Mouse (Mus musculus): Measurements from ENCODE around the gene Sys1. TPM values are rescaled to one million over a fixed set of nuclear protein-coding genes. Genes with fewer than 3 reads are reported as not detected.

Gene Sys1
- polyA plus RNA-seq, 1 experiment from 2014 or later, result 88.2 TPM

GRCm38 (mm10) chr2:164445399-164446085, 11.2 kb upstream of the Sys1 start:
- 88% methylated on average over 3 of the region's 3 CpGs for WGBS
- Histone ChIP-seq H3K4me1 (replicated peaks) (peaks cover 17% of the 10 kb centered on the region), H3K4me3 (no peak overlapping the region), H3K9me3 (no peaks in the 10 kb centered on the region), H3K4me2 (no peak overlapping the region), H3K9ac (no peak overlapping the region), H3K36me3 (no peaks in the 10 kb centered on the region), H3K27ac (replicated peaks) (no peak overlapping the region), H3K27me3 (peaks cover 11% of the 10 kb centered on the region)
- ATAC-seq (ENCODE audit: low FRiP score, low read depth), result no peak

GRCm38 (mm10) chr2:164446086-164446469, 10.7 kb upstream of the Sys1 start:
- ATAC-seq (ENCODE audit: low FRiP score, low read depth), result no peak

GRCm38 (mm10) chr2:164448140-164448539, 8.6 kb upstream of the Sys1 start:
- no peak overlapping the region for H3K4me3 ChIP-seq
- H3K27ac ChIP-seq (replicated peaks), result no peak overlapping the region
- no peak overlapping the region for H3K9ac ChIP-seq
- no peaks in the 10 kb centered on the region for H3K27me3 ChIP-seq
- no peak for ATAC-seq (ENCODE audit: low FRiP score, low read depth)
- no peaks in the 10 kb centered on the region for H3K36me3 ChIP-seq
- H3K9me3 ChIP-seq, result no peaks in the 10 kb centered on the region
- H3K4me1 ChIP-seq (replicated peaks), result peaks cover 5% of the 10 kb centered on the region
- WGBS, result 82% methylated on average over 1 of the region's 1 CpGs
- no peak overlapping the region for H3K4me2 ChIP-seq

More at GRCm38 (mm10) chr2:164446086-164446469, 10.7 kb upstream of the Sys1 start:
- no peak overlapping the region for H3K9ac ChIP-seq
- H3K36me3 ChIP-seq, result no peaks in the 10 kb centered on the region
- no peak overlapping the region for H3K4me3 ChIP-seq
- WGBS, result 85% methylated on average over 3 of the region's 3 CpGs
- no peak overlapping the region for H3K4me2 ChIP-seq
- H3K27me3 ChIP-seq, result peaks cover 8% of the 10 kb centered on the region
- peaks cover 17% of the 10 kb centered on the region for H3K4me1 ChIP-seq (replicated peaks)
- H3K9me3 ChIP-seq, result no peaks in the 10 kb centered on the region
- H3K27ac ChIP-seq (replicated peaks), result no peak overlapping the region

GRCm38 (mm10) chr2:164448921-164449320, 7.8 kb upstream of the Sys1 start:
- Histone ChIP-seq H3K27ac (replicated peaks) (no peak overlapping the region), H3K9me3 (no peaks in the 10 kb centered on the region), H3K4me2 (no peak overlapping the region), H3K4me1 (replicated peaks) (no peaks in the 10 kb centered on the region), H3K9ac (no peak overlapping the region), H3K27me3 (no peaks in the 10 kb centered on the region), H3K4me3 (no peak overlapping the region), H3K36me3 (no peaks in the 10 kb centered on the region)
- no peak for ATAC-seq (ENCODE audit: low FRiP score, low read depth)
- WGBS, result 85% methylated on average over 5 of the region's 5 CpGs

GRCm38 (mm10) chr2:164449341-164450042, 7.3 kb upstream of the Sys1 start:
- 94% methylated on average over 14 of the region's 14 CpGs for WGBS
- Histone ChIP-seq H3K27ac (replicated peaks) (no peak overlapping the region), H3K4me1 (replicated peaks) (no peaks in the 10 kb centered on the region), H3K4me2 (no peak overlapping the region), H3K9ac (no peak overlapping the region), H3K27me3 (no peaks in the 10 kb centered on the region), H3K9me3 (no peaks in the 10 kb centered on the region), H3K4me3 (no peak overlapping the region), H3K36me3 (no peaks in the 10 kb centered on the region)
- no peak for ATAC-seq (ENCODE audit: low FRiP score, low read depth)

- H3K9ac ChIP-seq, result no peak overlapping the region
- ATAC-seq (ENCODE audit: low FRiP score, low read depth), result no peak
- H3K4me2 ChIP-seq, result no peak overlapping the region
- no peaks in the 10 kb centered on the region for H3K36me3 ChIP-seq
- H3K9me3 ChIP-seq, result no peaks in the 10 kb centered on the region
- H3K27me3 ChIP-seq, result no peaks in the 10 kb centered on the region
- no peaks in the 10 kb centered on the region for H3K4me1 ChIP-seq (replicated peaks)
- WGBS, result 53% methylated on average over 13 of the region's 13 CpGs
- H3K4me3 ChIP-seq, result no peak overlapping the region
- no peak overlapping the region for H3K27ac ChIP-seq (replicated peaks)
Measured at GRCm38 (mm10) chr2:164452000-164452676, 4.6 kb upstream of the Sys1 start.

GRCm38 (mm10) chr2:164453047-164453757, 3.6 kb upstream of the Sys1 start:
- Histone ChIP-seq H3K9ac (no peak overlapping the region), H3K27ac (replicated peaks) (no peak overlapping the region), H3K4me3 (no peak overlapping the region), H3K4me2 (no peak overlapping the region), H3K9me3 (no peaks in the 10 kb centered on the region), H3K36me3 (no peaks in the 10 kb centered on the region), H3K27me3 (no peaks in the 10 kb centered on the region), H3K4me1 (replicated peaks) (no peaks in the 10 kb centered on the region)
- WGBS, result 85% methylated on average over 14 of the region's 14 CpGs
- ATAC-seq (ENCODE audit: low FRiP score, low read depth), result no peak

GRCm38 (mm10) chr2:164453887-164454500, 2.8 kb upstream of the Sys1 start:
- Histone ChIP-seq H3K27me3 (no peaks in the 10 kb centered on the region), H3K27ac (replicated peaks) (no peak overlapping the region), H3K9me3 (no peaks in the 10 kb centered on the region), H3K4me2 (no peak overlapping the region), H3K36me3 (no peaks in the 10 kb centered on the region), H3K9ac (no peak overlapping the region), H3K4me1 (replicated peaks) (no peaks in the 10 kb centered on the region), H3K4me3 (no peak overlapping the region)
- WGBS, result 70% methylated on average over 7 of the region's 7 CpGs
- no peak for ATAC-seq (ENCODE audit: low FRiP score, low read depth)

GRCm38 (mm10) chr2:164454846-164455245, 1.9 kb upstream of the Sys1 start:
- Histone ChIP-seq H3K9me3 (no peaks in the 10 kb centered on the region), H3K4me2 (no peak overlapping the region), H3K9ac (no peak overlapping the region), H3K27ac (replicated peaks) (no peak overlapping the region), H3K4me1 (replicated peaks) (no peaks in the 10 kb centered on the region), H3K36me3 (no peaks in the 10 kb centered on the region), H3K27me3 (no peaks in the 10 kb centered on the region), H3K4me3 (no peak overlapping the region)
- WGBS, result 79% methylated on average over 10 of the region's 10 CpGs
- ATAC-seq (ENCODE audit: low FRiP score, low read depth), result no peak

GRCm38 (mm10) chr2:164455421-164456190, 1.2 kb upstream of the Sys1 start:
- no peak overlapping the region for H3K27ac ChIP-seq (replicated peaks)
- WGBS, result 75% methylated on average over 6 of the region's 6 CpGs
- H3K9ac ChIP-seq, result no peak overlapping the region
- no peaks in the 10 kb centered on the region for H3K27me3 ChIP-seq
- H3K4me1 ChIP-seq (replicated peaks), result no peaks in the 10 kb centered on the region
- H3K36me3 ChIP-seq, result no peaks in the 10 kb centered on the region
- no peak overlapping the region for H3K4me3 ChIP-seq
- no peak overlapping the region for H3K4me2 ChIP-seq
- no peak for ATAC-seq (ENCODE audit: low FRiP score, low read depth)
- no peaks in the 10 kb centered on the region for H3K9me3 ChIP-seq

GRCm38 (mm10) chr2:164456413-164456812, 351 bp upstream of the Sys1 start:
- H3K9ac ChIP-seq, result no peak overlapping the region
- no peak overlapping the region for H3K27ac ChIP-seq (replicated peaks)
- no peaks in the 10 kb centered on the region for H3K4me1 ChIP-seq (replicated peaks)
- H3K4me3 ChIP-seq, result no peak overlapping the region
- H3K4me2 ChIP-seq, result peak overlapping the region; percentile 25; the same call in 1 of the 2 replicates
- no peak for ATAC-seq (ENCODE audit: low FRiP score, low read depth)
- no peaks in the 10 kb centered on the region for H3K27me3 ChIP-seq
- 82% methylated on average over 1 of the region's 1 CpGs for WGBS
- no peaks in the 10 kb centered on the region for H3K36me3 ChIP-seq
- no peaks in the 10 kb centered on the region for H3K9me3 ChIP-seq

Data from hindbrain, embryonic 15.5 days (tissue).